Mouse (Mus musculus) layer of hippocampus, adult 6 months (tissue): ENCODE data around the gene Cipc. TPM values are rescaled to one million over a fixed set of nuclear protein-coding genes. Genes with fewer than 3 reads are reported as not detected.

ENCODE experiments used
- long read RNA-seq, 2 experiments: library from polyadenylated mRNA; unstranded; transcript quantifications; one replicate each; pipeline ENCODE4 v2.0.0; 2019 to 2020
- polyA plus RNA-seq: library from polyadenylated mRNA; unstranded; fragments of <200 nt; fragmentation: Nextera tagmentation; gene quantifications from 2 replicates; pipeline ENCODE4 v1.2.3, GENCODE M21; 2021

Gene Cipc
- polyA plus RNA-seq, result 27.9 and 31.9 TPM in 2 replicates
- long read RNA-seq, experiment 1, full-length matches to known transcripts, result 34 of 65 reads
- long read RNA-seq, experiment 1, partial matches to known transcripts, result 3 of 65 reads
- long read RNA-seq, experiment 1, other reads (novel, unspliced or antisense), result 28 of 65 reads
- long read RNA-seq, experiment 2, full-length matches to known transcripts, result 230 of 266 reads
- long read RNA-seq, experiment 2, partial matches to known transcripts, result 0 of 266 reads
- long read RNA-seq, experiment 2, other reads (novel, unspliced or antisense), result 36 of 266 reads

DNA sequence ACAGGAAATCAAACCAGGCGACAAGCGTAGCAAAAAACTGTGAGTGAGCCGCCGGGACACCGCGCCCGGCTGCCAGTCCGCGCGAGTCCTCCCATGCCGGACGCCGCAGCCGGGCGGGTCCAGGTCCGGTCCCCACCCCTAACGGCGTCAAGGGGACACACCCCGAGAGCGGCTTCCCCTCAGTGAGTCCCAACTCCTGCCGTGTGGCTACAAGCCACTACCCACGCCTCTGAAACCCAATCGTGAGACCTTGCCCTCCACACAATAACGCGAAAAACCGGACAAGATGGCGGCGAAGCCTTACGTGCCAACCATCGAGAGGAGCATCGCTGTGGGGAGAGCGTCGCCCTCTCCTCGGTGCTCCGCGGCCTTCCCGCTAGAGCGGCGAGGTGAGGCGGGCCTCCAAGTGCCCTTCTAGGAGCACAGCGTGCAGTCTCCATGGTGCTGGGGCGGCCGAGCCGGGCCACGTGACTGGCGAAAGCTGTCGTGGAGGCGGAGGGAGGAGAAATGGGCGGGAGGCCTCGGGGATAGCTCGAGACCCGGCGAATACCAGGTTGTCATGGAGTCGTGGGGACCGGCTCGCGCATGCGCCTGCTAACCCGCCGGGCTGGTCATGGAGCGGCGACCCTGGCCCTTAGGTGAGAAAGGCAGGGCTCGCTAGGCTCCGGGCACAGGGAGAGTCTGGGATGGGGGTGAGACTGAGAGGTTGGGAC, at the start of gene Cipc:
Cipc (plus strand) TSS at position 182 of the 713 bp plus-strand sequence.

DNA sequence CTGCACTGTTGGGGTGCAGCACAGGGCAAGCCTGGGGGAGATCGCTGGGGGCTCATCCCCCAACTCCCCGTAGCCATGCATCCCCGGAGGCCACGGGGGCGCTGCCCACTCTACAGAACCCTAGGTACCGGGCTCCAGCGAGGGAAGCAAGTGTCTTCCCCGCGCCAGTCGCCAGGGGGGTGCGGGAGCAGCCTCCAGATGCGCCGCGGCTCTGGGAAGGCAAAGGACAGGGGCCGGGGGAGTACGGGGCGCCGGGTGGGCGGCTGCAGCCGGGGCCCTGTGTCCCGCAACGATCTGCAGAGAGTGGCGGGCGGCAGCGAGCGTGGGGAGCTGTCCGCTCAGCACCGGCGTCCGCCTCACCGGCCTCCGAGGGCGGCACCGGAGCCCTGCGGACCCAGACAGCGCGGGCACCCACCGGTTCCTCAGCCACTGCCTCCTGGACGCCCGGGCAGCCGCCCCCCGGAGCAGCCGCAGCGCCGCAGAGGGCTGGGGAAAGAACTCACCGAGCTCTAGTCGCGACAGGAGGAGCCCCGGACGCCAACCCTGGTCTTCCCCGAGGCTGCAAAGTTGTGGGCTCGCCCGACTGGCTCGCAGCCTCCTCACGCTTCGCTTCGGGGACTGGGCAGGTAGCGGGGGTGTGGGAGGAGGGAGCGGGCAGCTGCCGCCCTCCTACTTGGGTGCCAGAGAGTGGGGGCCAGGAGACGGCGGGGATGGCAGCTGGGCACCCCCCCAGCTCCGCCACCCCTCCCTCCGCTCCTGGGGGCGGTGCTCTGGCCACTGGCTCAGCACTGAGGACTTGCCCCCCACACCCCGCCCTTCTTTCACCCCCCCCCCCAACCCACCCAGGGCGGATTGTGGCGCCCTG, 43.3 kb downstream of the Cipc start, which contains the start of gene Zdhhc22:
Zdhhc22 (minus strand) TSS at position 541 of the 865 bp plus-strand sequence.

Other genes with a start within 250 kb of the Cipc start
- gene Angel1, start 220.6 kb upstream of the Cipc start, polyA plus RNA-seq, result 5.9 and 7.5 TPM in 2 replicates
- not detected in 2 replicates for gene Lrrc74a, start 212.7 kb upstream of the Cipc start, polyA plus RNA-seq
- 17.7 and 19.3 TPM in 2 replicates for gene Irf2bpl, start 62.2 kb upstream of the Cipc start, polyA plus RNA-seq
- 12.3 and 18.1 TPM in 2 replicates for gene Zdhhc22, start 43.4 kb downstream of the Cipc start, polyA plus RNA-seq
- gene Tmem63c, start 74.3 kb downstream of the Cipc start, polyA plus RNA-seq, result 12.6 and 13.4 TPM in 2 replicates
- gene Ngb, start 155.5 kb downstream of the Cipc start, polyA plus RNA-seq, result 16.0 and 16.6 TPM in 2 replicates
- 36.9 and 38.4 TPM in 2 replicates for gene Gstz1, start 200.1 kb downstream of the Cipc start, polyA plus RNA-seq
- gene Pomt2, start 200.9 kb downstream of the Cipc start, polyA plus RNA-seq, result 6.5 and 7.1 TPM in 2 replicates